Mouse (Mus musculus): Measurements from ENCODE around the gene Chd4.

DNA sequence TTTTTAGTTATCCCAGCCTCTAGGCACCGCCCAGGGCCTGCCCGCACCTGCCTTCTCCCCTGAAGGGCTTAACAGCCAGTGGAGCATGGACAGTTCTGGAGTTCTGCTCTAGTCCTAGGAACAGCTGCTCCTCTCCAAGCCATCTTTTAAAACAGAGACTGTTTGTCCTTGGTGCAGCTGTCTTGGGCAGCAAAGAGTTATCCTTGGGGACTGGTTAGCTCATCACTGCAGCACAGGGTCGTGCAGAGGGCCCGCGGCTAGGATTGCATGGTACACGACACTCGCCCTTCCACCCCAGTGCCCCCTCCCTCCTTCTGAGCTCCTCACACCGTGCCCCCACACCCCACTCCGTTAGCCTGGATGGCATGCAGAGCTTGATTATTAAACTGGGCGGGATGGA lies 51.5 kb downstream of the Chd4 start:
- TF ChIP-seq CTCF (IDR thresholded peaks at IDR 0.05; ENCODE audit: low read depth, low read length) (no peak), POLR2A (IDR thresholded peaks at IDR 0.05; ENCODE audit: borderline replicate concordance, low read depth, low read length) (no peak)

All from bone marrow macrophage, adult 2 months (primary cell).